Mouse (Mus musculus): Measurements from ENCODE around the gene Asb3.
A peak's percentile ranks its signal among the peaks of the same experiment; 100 is the strongest.

Gene Asb3

DNA sequence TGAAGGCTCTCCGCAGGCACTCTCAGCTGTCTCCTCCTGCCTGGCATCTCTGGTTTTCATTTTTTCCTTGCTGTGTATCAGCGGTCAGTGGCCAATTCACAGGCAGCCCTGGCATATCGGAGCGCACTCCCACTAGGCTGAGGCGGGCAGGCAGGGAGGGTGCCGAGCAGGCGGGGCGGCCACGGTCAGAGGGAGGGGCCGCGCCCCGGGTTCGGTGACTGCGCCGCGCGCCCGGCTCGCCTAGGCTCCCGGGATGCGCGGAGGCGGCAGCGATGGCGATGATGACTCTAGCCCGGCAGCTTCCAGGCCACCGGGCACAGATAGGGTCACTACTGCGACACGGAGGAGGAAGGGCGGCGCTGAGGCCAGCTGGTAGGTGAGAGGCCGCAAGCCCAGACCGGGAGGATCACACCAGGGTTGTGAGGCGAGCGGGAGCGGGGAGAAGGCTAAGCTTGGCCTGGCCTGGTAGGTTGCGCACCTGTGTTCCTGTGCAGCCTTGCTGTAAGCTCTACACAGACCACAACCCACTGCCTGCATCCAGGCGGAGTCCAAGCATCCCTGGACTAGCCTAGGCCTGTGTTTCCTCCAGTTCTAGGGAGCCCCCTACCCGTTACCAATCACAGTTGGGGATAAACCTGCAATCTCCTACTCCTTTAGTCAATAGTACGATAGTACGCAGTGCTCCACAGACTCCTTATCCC, at the start of gene Asb3, which contains the start of gene Gpr75:
TSS of gene Asb3 (plus strand) at position 246 of the 701 bp plus-strand sequence.
TSS of gene Gpr75 (plus strand) at position 188 of the 701 bp plus-strand sequence.
- DNase-seq, result peak; percentile 72

DNA sequence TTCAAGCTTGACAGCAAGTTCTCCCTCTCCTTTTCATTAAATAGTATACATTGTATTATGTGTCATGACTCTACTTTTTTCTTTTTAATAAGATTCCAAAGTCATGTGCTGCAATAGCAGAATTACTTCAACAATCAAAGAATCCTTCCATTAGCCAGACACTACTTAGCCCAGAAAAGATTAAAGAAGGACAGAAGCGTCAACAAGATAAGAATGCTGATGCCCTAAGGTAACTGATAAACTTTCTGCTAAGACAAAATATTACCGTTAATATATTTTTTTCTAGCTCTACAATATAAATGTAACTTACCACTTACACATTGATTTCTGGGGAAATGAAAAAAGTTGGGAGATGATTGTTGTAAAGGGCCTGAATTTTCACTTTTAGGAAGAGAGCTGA, 46.4 kb upstream of the Asb3 start:
- DNase-seq, result no peak

DNA sequence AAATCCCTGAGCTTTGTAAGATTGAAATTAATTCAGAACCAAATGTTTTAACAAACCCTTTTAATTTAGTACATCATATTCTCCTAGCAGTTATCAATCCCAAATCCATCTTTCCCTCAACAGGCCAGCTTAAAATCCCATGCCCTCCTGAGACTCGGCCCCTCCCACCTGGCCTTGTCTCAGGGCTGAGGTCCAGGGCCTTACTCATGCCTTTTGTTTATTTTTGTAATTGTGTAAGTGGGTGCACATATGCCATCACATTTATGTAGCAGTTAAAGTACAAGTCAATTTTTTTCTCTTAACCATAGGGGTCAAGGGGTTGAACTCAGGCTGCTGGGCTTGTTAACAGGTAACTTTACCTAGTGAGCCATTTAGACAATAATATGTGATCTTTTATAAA, 40.9 kb upstream of the Asb3 start:
- DNase-seq, result no peak

DNA sequence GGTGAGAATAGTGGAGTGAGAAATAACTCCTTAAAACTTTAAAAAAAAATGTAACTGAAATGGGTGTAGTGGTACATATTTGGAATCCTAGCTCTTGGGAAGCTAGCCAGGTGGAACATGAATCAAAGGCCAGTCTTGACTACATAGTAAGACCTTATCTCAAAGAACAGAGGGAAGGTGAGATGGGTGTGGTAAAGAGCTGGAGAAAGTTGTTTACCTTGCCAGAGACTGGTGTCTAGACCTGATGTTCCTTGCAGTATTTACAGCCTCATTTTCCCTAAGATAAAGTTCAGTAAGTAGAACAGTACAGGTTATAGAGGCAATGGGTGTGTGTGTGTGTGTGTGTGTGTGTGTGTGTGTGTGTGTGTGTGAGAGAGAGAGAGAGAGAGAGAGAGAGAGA, 12.8 kb upstream of the Asb3 start:
- no peak for DNase-seq

DNA sequence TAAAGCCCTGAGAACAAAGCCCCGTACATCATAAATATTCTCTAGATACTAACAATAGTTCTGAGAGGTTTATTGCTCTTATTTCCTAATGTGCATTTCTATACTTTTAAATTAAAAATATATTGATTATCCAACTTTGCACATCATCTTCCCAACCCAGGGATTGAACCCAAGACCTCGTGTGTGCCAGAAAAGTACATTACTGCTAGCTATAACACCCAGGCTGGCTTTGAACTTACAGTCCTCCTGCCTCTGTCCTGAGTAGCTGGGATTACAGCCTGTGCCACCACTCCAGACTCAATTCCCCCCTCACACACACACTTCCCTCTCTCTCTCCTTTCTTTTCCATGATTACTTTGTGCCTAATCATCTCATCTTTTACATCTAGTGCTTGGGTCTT, 2.9 kb downstream of the Asb3 start:
- DNase-seq, result no peak

DNA sequence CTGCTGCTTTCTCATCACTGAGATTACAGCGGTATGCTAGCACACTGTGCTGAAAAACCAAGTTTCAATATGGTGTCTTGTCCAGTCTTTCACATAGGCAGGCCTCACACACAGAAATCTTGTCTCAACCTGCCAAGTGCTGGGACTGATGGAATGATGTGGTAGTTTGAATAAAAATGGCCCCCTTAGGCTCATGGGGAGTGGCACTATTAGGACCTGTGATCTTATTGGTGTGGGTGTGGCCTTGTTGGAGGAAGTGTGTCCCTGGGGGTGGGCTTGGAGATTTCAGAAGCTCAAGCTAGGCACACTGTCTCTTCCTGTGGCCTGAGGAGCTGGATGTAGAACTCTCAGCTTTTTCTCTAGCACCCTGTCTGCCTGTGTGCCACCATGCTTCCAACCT, 11.0 kb downstream of the Asb3 start:
- no peak for DNase-seq

DNA sequence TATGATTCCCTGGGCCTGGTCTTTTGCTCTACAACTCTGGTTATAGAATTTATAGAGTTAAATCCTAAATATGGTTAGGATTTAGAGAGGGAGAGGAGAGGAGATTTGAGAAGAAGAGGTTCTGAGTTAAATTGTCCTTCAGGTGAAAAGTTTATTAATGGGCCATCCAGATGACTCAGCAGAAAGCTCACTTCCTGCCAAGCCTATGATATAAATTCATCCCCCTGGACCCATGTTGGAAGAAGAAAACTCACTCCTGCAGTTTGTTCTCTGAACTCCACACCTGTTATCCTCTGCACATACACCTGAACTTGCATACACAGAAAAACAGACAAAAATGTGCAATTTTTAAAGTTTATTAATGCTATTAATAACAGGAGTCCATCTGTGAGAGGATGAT, 14.1 kb downstream of the Asb3 start:
- DNase-seq, result no peak

DNA sequence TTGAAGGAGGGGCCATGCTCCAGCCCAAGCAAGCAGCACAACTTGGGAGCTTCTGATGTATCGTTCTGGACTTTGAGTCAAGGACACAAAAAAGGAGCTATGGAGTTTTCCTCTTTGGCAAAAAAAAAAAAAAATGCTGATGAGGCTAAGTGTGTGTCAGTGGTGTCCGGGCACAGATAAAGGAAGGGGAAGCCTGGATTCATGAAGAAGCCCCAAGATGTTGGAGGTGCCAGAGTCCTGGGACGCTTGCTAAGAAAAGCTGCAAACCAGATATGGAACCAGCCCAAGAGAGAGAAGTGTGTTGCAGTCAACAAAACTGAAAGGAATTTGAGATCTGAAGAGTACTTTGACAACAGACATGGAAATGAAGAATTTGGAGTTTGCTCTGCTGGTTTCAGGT, 27.1 kb downstream of the Asb3 start:
- no peak for DNase-seq

DNA sequence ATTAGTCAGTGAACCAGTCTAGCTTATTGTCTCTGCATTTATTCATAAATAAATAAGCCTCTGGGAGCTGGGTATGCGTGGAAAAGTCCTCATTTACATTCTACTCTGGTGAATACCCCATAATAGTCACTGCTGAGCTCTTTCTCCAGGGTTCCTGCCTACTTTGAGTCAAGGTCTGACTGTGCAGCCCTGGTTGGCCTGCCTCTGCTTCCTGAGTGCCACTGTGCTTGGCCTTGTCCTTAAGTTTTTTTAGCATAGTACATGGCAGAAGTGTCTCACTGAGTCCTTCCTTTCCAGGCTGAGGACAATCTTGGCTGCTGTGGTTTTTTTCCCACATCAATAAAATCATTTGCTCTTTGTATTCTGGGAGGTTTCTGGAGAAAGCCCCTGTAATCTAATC, 35.4 kb downstream of the Asb3 start:
- no peak for DNase-seq

DNA sequence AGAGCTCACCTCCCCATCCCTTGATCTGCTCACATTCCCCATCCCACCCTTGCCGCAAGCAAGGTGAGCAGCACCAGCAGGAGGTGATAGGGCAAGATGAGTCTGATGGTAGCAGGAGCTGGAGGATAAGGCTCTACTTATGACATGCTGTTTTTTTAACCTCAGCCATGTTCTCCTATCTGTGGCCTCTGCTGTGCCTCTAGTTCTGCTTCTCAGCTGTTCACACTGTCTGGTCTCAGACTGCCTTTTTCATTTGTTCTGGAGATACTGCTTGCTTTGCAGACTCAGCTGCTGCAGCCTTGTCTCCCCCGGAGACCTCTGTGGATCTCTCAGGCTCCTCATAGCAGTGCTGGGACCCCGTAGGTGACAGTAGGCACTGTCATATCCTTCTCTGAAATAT, 38.1 kb downstream of the Asb3 start:
- DNase-seq, result no peak

DNA sequence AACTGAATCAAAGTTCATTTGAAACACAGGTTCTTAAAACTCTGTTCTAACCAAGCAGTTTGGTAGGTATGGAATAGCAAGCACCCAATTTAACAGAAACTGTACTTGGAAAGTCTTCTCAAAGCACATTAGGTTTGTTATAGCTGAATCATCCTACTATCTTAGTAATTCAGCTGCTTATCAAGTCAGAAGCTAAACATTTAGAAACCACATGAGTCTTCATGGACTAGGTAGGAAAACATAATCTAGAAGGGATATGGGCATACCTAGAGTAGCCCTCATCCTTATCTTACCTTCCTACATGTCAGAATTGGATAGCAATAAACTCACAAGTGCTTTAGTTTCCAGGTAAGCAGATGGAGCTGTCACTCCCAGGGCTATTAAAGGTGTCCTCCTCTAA, 42.9 kb downstream of the Asb3 start:
- DNase-seq, result no peak

DNA sequence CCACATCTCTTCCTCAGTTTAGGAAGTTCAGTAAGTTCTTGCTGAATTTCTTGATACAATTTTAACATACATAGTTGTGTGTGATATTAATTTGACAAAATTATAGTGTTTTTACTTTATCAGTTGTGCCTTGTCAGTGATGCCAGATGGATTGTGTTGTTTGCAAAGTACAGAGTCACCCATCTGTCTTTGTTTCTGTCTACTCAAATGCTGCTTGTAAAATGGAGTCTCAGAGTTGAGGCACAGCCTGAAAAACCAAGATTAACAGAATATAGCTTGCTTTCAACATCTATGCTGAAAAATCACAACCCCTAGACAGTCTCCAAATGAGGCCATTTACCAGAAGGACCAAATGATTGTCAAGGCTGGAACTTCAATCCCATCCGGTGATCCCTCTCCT, 43.3 kb downstream of the Asb3 start:
- no peak for DNase-seq

DNA sequence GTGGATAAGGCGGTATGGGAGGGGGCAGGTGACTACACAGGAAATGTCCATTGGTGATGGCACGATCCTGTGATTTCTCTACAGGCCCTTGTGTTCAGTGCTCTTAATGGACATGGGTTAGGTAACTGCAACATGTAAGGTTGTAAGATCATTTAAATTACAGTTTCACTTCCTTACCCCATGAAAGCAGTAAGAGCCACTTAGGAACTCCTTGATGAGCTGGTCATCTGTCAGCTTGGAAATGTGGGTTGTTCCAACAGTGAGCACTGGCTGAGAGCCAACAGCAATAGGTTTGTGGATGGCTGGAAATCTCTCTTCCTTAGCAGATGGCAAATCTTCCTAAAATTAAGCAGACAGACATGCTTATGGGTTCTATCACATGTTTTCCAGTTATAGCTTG, 58.3 kb downstream of the Asb3 start:
- DNase-seq, result no peak

DNA sequence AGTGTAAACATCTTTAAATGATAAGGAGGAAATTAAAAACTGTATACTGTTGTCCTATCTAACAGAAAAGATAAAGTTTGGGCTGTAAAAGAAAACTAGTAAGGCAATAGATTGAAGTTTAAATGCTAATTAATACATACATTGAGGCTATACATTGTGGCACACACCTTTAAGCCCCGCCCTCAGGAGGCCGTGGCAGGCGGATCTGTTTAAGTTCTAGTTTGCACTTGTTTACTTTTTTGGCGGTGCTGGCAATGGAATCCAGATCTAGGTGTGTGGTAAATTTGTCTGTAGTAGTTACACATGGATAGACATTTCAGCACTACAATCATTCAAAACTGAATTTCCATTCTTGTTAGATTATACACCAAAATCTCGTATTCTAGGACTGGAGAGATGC, 67.6 kb downstream of the Asb3 start:
- peak; percentile 2 for DNase-seq

DNA sequence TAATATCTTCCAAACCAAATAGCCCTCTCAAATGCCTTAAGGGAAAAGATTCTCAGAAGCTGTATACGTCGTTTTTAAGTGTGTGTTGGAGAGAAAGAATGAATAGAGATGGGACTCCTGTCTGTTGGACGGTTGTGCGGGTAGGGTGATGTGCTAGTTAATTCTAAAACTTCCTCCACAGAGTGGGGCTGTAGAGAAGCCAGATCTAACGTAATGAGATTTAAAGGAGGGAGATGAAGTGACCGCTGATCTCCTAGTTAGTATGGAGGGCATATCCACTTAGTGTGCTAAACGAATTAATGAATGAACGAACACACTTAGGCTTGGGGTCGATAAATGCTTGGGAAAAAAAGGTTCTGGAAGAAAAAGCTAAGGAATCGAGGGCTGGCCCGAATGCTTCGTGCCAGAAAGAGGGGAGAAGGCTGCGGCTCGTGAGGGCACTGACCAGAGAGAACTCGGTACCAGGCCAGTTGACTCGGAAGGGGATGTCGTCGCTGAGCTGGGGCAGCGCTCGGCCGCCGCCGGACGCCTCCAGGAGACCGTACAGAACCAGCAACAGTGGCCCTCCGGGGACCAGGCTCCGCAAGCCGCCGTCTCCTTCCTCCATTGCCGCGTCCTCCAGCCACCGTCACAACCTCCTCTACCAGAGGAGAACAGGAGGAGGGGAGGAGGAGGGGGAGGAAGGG, 68.4 kb downstream of the Asb3 start:
- peak; percentile 62 for DNase-seq

DNA sequence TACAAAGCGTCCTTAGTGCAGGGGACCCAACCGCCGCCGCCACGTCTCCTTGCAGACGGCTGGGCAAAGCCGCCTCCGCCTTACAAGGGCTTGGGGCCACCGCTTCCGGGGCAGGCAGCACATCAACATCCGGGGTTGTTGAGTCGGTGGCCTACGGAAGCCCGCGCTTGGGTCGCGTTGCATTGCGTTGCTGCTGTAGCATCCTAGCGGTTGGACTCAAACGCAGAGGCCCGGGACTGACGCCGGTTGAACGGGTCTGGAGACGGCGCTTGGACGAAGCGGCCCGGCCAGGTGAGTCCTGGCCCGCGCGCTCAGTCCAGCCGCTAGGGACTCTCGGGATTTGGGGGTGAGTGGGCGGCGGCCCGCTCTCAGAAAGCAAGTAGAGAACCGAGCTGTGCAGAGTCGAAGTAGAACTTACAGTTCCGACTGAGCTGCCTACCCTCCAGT, 69.1 kb downstream of the Asb3 start, which contains the start of gene Erlec1:
TSS of gene Erlec1 (minus strand) at position 57 of the 447 bp plus-strand sequence.
- peak; percentile 95 for DNase-seq

DNA sequence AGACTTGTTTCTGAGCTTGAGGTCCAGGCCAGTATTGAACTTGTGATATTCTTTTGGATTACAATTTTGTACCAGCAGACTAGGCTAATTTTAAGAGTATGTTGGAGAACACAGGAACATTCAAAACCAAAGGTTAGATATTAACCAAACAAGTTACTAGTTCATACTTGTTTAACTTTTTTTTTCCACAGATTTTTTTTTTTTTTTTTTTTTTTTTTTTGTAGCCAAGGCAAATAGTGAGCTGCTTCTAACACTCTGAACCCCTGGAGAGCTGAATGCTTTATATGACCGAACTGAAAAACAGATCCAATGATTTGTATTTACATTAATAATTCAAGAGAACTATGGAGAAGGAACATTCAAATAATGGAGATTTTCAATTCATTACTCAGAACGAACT, 100.0 kb downstream of the Asb3 start:
- DNase-seq, result no peak

DNA sequence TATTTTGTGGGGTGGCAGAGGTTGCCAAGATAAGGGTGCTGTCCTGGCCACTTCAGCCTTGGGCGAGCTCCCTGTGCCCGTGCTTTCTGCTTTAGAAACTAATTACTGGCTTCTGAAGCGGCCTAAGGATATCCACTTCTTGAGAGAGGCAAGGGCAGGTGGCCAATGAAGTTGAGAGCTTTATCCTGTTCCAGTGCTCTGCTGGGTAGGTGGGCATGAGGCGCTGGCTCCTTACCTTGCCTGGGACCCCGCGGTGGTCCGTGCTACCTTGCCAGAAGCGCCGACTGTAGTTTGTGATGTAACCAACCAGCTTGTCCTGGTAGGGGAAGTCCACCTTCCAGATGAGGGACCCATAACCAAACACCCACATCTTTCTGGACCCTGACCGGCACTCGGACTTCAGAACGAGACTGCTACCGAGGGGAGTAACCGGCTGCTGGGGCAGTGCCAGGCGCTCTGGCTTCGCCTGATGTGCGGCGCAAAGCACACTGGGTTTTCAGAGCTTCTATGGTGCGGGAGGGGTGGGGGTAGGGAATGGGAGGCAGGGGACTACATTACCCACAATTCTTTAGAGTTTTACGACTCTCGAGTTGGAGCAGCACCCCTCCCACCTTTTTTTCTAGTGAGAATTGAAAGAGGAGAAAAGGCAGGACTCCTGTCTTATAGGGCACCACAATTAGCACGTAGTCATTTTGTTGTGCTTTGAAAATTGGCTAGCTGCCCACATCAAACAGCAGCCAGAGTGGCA, 100.8 kb downstream of the Asb3 start, which contains the start of gene Chac2:
TSS of gene Chac2 (minus strand) at position 474 of the 748 bp plus-strand sequence.
- peak; percentile 91 for DNase-seq

DNA sequence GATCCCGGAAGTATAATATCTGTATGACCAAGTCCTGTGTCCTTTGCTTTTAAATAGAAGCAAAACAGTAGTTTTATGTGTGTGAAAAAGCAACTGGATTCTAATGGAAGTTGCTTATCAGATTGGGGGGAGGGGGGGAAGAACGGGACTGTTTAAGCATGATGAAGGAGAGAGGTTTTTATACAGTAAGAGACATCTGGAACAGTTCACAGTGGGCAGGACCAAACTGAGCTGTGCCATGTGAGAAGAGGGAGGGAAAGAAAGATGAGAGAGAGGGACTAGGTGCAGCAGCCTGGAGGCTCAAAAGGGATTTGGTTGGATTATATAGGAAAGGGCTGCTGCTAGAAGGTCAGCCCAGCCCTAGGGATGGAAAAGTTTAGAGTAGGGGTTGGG, 101.4 kb downstream of the Asb3 start:
- DNase-seq, result peak; percentile 27

DNA sequence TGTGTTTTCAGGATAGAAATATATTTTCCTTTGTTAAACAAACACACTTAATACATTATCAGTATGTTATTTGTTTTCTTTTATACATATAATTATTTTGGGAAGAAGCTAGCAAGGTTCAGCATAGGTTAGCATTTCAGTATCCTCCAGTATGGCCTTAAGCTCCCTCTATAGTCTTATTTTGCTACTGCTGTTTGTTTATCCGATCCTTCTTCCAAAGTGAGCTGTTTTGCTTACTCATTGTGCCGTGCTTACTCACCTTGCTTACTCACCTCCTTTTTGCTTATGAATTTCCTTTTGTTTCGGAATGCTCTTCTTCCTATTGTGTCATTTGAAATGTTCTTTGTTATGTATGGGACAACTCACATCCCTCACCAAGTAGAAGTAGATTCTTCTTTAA, 111.5 kb downstream of the Asb3 start:
- no peak for DNase-seq

DNA sequence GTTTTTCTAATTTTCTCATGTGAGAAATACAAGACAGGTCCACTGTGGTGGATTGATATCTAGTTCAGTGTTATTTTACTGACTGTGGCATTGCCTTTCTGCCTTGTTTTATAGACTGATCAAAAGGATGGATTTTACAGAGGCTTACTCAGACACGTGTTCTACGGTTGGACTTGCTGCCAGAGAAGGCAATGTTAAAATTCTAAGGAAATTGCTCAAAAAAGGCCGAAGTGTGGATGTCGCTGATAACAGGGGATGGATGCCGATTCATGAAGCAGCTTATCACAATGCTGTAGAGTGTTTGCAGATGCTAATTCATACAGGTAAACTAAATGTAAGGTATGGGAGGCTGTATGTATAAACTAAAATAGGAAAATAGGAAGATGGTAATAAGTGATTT, 113.0 kb downstream of the Asb3 start:
- DNase-seq, result no peak

DNA sequence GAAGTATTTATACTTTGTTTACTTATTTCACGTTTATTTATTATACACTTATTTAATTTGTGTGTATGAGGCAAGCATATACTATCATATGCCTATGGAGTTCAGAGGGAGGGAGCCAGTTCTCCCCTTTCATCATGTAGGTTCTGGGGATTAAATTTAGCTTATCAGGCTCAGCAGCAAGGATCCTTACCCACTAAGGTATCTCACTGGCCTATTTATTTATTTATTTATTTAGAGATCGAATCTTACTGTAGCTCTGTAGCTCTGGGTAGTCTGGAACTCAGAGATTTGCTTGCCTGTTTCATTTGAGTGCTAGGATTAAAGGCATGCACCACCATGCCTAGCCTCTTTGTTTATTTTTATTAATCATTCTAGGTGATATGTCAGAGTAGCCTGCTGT, 113.5 kb downstream of the Asb3 start:
- DNase-seq, result no peak

DNA sequence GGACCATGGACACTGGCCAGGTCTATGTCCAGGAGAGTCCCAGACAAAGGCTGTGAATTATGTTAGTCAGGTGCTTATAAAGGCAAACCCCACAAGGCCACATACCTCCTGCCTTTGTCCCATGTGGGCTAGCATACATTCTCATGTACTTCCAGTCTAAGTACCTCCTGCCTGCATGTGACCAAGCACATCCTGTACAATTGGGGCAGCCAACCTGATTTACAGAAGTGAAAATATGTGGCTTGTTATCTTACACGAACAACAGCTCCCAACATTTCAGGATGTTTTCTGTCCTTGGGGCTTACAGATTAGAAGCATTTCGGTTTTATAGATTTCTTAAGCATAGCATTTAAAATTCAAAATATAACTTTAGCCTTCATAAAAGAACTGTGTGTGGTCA, 114.8 kb downstream of the Asb3 start:
- no peak for DNase-seq

Measured in embryo, embryonic 11 days (tissue).